Mouse (Mus musculus): ENCODE data around the gene Gdpgp1.

Gene Gdpgp1

DNA sequence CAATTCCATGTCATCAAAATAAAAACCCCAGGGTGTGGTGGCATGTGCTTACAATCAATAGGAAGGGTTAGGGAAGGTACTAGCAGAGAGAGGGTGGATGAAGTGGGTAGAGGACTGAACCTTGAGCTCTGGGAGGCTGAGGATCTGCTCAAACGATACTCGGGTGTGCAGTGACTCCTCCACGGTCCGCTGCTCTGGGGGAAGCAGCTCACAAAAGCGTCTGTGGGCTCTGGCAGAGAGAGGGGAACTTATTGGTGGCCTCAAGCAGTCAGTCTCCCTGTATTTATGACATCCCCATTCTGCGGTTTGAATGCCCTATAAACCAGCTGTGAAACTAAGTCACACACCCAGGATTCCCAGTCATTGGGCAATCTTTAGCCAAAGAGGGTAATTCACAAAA, 2.5 kb upstream of the Gdpgp1 start:
- DNase-seq: no peak

GRCm38 (mm10) chr7:80231971-80232488, 635 bp upstream of the Gdpgp1 start:
- peak; percentile 16 for DNase-seq

DNA sequence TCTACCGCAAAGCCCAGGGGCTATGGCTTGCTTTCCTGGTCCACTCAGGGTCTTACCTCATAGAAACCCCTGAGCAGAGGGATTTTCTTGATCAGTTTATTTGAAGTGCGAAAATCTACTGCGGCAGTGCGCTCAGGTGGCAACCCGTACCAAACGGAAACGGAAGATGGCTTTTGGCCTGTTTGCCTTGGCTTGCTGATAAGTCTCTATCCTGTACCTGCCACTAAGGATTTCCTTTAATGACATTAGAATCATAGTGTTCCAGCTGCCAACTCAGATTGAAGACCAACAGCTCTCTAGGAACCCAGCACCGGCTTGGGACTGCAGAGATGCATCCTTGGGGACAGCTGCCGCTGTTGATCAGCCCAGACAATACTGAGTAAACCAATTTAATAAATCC, 1.1 kb downstream of the Gdpgp1 start:
- no peak for DNase-seq

- DNase-seq: no peak
Measured at GRCm38 (mm10) chr7:80238542-80238941, 5.9 kb downstream of the Gdpgp1 start.

GRCm38 (mm10) chr7:80241661-80242060, 9.0 kb downstream of the Gdpgp1 start:
- DNase-seq: no peak

- no peak for DNase-seq
Measured at GRCm38 (mm10) chr7:80244851-80245250, 12.2 kb downstream of the Gdpgp1 start.

- peak; percentile 96 for DNase-seq
Measured at GRCm38 (mm10) chr7:80246148-80246721, 13.6 kb downstream of the Gdpgp1 start, which contains the start of gene Ttll13. Gene Ttll13 (plus strand): TSS chr7:80246376.

- no peak for DNase-seq
Measured at GRCm38 (mm10) chr7:80246859-80247258, 14.2 kb downstream of the Gdpgp1 start.

- DNase-seq: no peak
Measured at GRCm38 (mm10) chr7:80252437-80252836, 19.8 kb downstream of the Gdpgp1 start.

GRCm38 (mm10) chr7:80252886-80253285, 20.2 kb downstream of the Gdpgp1 start:
- no peak for DNase-seq

DNA sequence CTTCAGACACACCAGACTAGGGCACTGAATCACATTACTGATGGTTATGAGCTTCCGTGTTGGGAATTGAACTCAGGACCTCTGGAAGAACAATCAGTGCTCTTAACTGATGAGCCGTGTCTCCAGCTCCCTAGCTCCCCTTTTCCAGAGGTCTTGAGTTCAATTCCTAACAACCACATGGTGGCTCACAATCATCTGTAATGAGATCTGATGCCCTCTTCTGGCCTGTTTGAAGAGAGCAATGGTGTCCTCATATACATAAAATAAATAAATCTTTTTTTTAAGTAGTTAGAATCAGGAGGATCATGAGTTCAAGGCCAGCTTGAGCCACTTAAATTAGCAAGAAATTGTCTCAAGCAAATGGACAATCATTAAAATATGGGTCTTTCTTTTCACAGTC, 23.3 kb downstream of the Gdpgp1 start:
- no peak for DNase-seq

- DNase-seq: no peak
Measured at GRCm38 (mm10) chr7:80257706-80258105, 25.0 kb downstream of the Gdpgp1 start.

DNA sequence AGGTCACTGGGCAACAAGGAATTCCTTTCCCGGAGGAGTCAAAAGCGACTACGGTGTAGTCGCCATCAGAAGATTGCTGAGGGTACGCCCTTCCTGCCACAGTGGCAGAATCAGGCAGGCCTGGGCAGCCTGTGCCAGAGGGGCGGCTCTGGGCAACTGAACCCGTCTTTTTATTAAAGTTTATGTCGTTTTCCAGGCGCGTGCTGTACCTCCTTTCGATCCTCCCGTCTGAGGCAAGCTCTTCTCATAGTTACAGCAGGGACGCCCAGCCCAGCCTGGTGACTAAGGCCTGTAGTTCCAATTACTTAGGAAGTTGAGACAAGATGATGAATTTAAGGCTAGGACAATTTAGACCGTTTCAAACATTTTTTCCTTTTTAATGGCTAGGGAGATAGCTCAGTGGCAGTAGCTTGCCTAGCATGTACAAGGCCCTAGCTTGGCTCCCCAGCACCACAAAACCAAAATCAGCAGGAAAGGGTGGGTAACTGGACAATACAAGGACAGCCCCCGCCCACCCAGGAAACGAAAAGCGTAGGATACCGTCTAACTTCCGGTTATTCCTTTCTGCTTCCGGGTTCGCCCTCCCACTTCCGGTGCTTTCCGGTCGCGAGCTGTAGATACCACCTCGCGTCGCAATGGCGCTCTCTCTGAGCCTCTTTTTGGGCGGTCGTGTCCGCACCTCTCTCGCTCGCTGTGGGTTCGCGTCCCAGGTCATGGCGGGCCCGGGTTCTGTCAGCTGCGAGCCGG, 28.1 kb downstream of the Gdpgp1 start, which contains the start of gene Ngrn:
TSS of gene Ngrn (plus strand) at position 591 of the 747 bp plus-strand sequence.
- DNase-seq: peak; percentile 82

DNA sequence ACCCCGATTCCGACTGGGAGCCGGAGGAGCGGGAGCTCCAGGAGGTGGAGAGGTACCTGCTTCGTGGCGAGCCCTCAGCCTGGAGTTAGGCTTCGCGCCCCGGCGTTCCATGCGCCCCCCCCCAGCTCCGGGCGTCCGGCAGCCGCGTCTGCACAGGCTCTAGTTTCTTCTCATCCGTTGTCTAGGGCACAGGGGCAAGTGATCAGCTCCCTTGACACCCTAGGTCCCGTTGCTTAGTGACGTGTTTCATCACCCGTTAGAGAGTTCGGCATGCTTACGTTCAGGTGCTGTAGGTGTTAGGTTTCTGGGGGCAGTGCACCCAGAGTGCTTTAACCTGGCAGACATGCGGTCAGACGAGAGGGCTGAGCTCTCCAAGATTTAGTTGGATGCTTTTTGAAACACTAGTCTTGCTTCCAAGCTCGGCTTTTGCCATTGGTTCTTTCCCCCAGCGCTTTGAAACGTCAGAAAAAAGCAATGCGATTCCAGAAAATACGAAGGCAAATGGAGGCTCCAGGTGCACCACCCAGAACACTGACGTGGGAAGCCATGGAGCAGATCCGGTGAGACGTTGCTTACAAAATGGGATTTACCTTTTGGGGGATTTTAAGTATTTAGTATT, 28.8 kb downstream of the Gdpgp1 start:
- DNase-seq: peak; percentile 22

- no peak for DNase-seq
Measured at GRCm38 (mm10) chr7:80264606-80265005, 31.9 kb downstream of the Gdpgp1 start.

GRCm38 (mm10) chr7:80267764-80268163, 35.1 kb downstream of the Gdpgp1 start:
- no peak for DNase-seq

DNA sequence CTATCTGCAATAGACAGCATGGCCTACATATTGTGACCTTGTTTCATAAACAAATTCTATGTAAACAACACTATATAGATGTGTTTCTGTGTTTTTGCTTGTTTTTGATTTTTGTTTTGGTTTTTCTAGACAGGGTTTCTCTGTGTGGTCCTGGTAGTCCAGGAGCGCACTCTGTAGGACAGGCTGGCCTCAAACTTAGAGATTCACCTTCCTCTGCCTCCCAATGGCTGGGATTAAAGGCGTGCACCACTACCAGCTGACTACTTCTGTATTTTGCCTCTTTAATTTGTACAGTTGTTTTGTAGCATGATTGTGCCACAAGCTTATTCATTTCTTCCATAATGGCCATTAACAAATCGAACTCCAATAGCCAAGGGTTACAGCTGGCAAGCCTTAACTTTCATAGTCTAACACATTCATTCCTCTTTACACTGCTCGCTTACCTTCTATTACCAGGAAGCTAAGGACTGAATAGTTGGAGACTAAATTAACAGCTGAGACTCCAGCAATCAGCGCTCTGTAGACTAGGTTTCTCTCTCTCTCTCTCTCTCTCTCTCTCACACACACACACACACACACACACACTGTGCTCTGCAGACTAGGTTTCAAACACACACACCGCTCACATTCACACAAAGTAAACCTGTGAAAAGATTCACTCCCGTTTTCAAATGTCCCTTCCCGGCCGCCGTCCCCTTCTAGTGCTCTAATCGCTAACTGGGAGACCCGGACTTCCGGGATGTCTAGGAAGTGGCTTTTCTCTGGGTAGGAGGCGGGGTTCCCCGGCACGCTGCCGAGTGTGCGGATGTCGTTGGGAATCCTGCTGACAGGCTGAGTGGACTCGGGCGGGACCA, 36.5 kb downstream of the Gdpgp1 start, which contains the start of gene Vps33b:
TSS of gene Vps33b (plus strand) at position 753 of the 854 bp plus-strand sequence.
- peak; percentile 99 for DNase-seq

GRCm38 (mm10) chr7:80269751-80270255, 37.1 kb downstream of the Gdpgp1 start:
- peak; percentile 36 for DNase-seq

- DNase-seq: no peak
Measured at GRCm38 (mm10) chr7:80273456-80273855, 40.8 kb downstream of the Gdpgp1 start.

GRCm38 (mm10) chr7:80276374-80276773, 43.7 kb downstream of the Gdpgp1 start:
- DNase-seq: no peak

DNA sequence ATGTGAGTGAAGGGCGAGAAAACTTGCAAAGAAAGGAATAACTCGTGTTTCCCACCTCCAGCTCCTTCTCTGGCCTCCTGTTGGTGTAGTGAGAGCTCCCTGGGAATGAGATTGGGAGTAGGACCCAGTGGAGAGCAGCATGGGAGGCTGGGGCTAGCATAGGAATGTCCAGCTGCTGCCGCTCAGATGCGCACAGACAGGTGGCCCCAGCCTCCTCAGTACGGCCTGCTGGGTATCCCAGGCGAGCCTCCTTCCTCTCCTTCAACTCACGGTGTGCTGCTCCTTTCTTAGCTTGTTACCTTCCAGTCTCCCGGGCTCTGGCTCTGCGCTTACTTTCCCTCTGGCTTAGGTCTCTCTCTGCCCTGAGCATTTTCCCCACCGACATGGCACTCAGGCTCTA, 47.4 kb downstream of the Gdpgp1 start:
- DNase-seq: no peak

GRCm38 (mm10) chr7:80280998-80281397, 48.3 kb downstream of the Gdpgp1 start:
- no peak for DNase-seq

DNA sequence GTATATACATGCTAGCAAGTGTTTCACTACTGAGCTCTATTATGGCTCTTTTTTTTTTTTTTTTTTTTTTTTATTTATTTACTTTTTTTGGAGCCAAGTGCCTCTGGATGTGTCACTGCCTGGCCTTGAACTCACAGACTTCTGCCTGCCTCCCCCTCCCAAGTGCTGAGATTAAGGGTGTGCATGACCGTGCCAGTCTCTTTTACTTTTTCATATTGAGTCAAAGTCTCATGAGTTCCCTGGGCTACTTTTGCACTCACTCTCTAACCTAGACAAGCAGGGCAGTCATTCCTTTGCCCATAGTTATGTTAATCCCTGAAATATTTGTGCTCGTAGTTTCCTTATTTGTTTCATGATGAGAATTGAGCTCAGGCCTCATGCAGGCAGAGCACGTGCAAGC, 49.0 kb downstream of the Gdpgp1 start:
- no peak for DNase-seq
